In the genomic region with DNA sequence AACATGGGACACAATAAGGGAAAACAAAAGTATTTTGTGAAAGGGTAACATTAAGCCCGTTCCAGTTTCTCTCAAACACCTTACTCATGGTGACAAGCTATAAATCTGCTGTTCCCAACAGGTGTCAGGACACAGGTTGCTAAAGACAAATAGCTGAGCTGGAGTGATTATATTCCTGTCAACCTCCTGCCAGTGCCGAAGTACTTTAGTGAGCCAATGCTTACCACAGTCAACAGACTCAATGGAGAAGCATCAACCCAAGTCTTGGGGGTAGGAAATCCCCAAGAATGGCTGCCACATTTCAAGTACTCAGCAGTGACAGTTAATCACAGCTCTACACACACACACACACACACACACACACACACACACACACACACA, we compare ENCODE assay signal across 15 mouse cellular contexts.
DNase-seq lines count a peak whose midpoint lies in the region; ATAC-seq lines count a peak whose summit lies in the region.
"Had no signal": no experiment of that assay in that cellular context is flagged by ENCODE, and none has a peak within 500 bp of the region (broad histone marks: within the 10 kb centered on the region; RNA-seq: fewer than 3 reads in every experiment).

No protein-coding gene starts in this region.

- no peaks in the 10 kb centered on the region for H3K27me3 ChIP-seq in forebrain, embryonic 14.5 days (replicated peaks; ENCODE audit: control insufficient read depth, insufficient read depth, low read length)
- no peaks in the 10 kb centered on the region for H3K27me3 ChIP-seq in hindbrain, embryonic 10.5 days (ENCODE audit: insufficient read depth, poor library complexity, severe bottlenecking)
- peaks cover 27% of the 10 kb centered on the region for H3K27me3 ChIP-seq in midbrain, embryonic 10.5 days (ENCODE audit: low read depth, poor library complexity, severe bottlenecking)
- no peaks in the 10 kb centered on the region for H3K27me3 ChIP-seq in neural tube, embryonic 12.5 days (replicated peaks)
- H3K27me3 ChIP-seq: heart, embryonic 12.5 days; limb, embryonic 13.5 days; liver, embryonic 15.5 days had no signal

- H3K27ac ChIP-seq in forebrain, embryonic 14.5 days (ENCODE audit: low read depth, low read length), result peak overlapping the region; percentile 77
- H3K27ac ChIP-seq in hindbrain, embryonic 10.5 days, result peak overlapping the region; percentile 54; the same call in 1 of the 2 replicates
- peak overlapping the region; percentile 74 for H3K27ac ChIP-seq in midbrain, embryonic 10.5 days (replicated peaks)
- no peak overlapping the region for H3K27ac ChIP-seq in neural tube, embryonic 12.5 days
- H3K27ac ChIP-seq: kidney, postnatal 0 days; limb, embryonic 13.5 days; liver, embryonic 15.5 days had no signal

- H3K4me2 ChIP-seq in forebrain, embryonic 14.5 days (ENCODE audit: low read length), result 0 out of 2 replicates have a peak overlapping the region, but pooled peaks have one; percentile 2
- 0 out of 2 replicates have a peak overlapping the region, but pooled peaks have one; percentile 2 for H3K4me2 ChIP-seq in neural tube, embryonic 12.5 days (replicated peaks)
- H3K4me2 ChIP-seq: heart, embryonic 12.5 days; limb, embryonic 13.5 days; liver, embryonic 15.5 days had no signal

- WGBS in forebrain, embryonic 14.5 days, result 42% methylated on average over 2 of the region's 2 CpGs
- 68% methylated on average over 2 of the region's 2 CpGs for WGBS in hindbrain, embryonic 10.5 days
- WGBS in midbrain, embryonic 10.5 days, result 74% methylated on average over 2 of the region's 2 CpGs
- 19% methylated on average over 2 of the region's 2 CpGs for WGBS in neural tube, embryonic 12.5 days

- H3K9ac ChIP-seq in forebrain, embryonic 14.5 days (ENCODE audit: low read length), result no peak overlapping the region
- H3K9ac ChIP-seq in neural tube, embryonic 12.5 days, result no peak overlapping the region
- H3K9ac ChIP-seq: heart, embryonic 12.5 days; limb, embryonic 13.5 days; liver, embryonic 15.5 days had no signal

- no peak for DNase-seq in forebrain, embryonic 14.5 days (ENCODE audit: low spot score)
- no peak for DNase-seq in hindbrain, embryonic 10.5 days (ENCODE audit: low spot score)
- DNase-seq in midbrain, embryonic 10.5 days (ENCODE audit: low spot score), result no peak
- DNase-seq in lung, postnatal 25 days (ENCODE audit: low spot score), result no peak
- no peak for DNase-seq in heart, adult 8-10 months (ENCODE audit: low spot score)
- no peak for DNase-seq in natural killer cell, adult 2 months (ENCODE audit: low spot score in 2 of 2)
- DNase-seq: kidney, adult 11 months; thymus, postnatal 4 days had no signal

- H3K4me1 ChIP-seq in forebrain, embryonic 14.5 days (ENCODE audit: control insufficient read depth, insufficient read depth, low read length), result peaks cover 16% of the 10 kb centered on the region
- H3K4me1 ChIP-seq in hindbrain, embryonic 10.5 days (replicated peaks), result peaks cover 22% of the 10 kb centered on the region
- peaks cover 21% of the 10 kb centered on the region for H3K4me1 ChIP-seq in midbrain, embryonic 10.5 days
- H3K4me1 ChIP-seq in neural tube, embryonic 12.5 days, result peaks cover 9% of the 10 kb centered on the region; the same call in 1 of the 2 replicates
- H3K4me1 ChIP-seq: heart, embryonic 12.5 days; liver, embryonic 15.5 days had no signal

- no peaks in the 10 kb centered on the region for H3K36me3 ChIP-seq in forebrain, embryonic 14.5 days (ENCODE audit: control insufficient read depth, insufficient read depth, low read length)
- H3K36me3 ChIP-seq in hindbrain, embryonic 10.5 days, result no peaks in the 10 kb centered on the region
- no peaks in the 10 kb centered on the region for H3K36me3 ChIP-seq in midbrain, embryonic 10.5 days
- no peaks in the 10 kb centered on the region for H3K36me3 ChIP-seq in neural tube, embryonic 12.5 days
- H3K36me3 ChIP-seq: G1E; heart, embryonic 12.5 days; limb, embryonic 13.5 days; liver, embryonic 15.5 days had no signal

- H3K4me3 ChIP-seq in forebrain, embryonic 14.5 days (ENCODE audit: low read depth, low read length), result no peak overlapping the region
- H3K4me3 ChIP-seq in hindbrain, embryonic 10.5 days, result no peak overlapping the region
- no peak overlapping the region for H3K4me3 ChIP-seq in midbrain, embryonic 10.5 days
- H3K4me3 ChIP-seq in neural tube, embryonic 12.5 days, result no peak overlapping the region
- H3K4me3 ChIP-seq: heart, embryonic 12.5 days; limb, embryonic 13.5 days; liver, embryonic 15.5 days; myocyte had no signal

- no peaks in the 10 kb centered on the region for H3K9me3 ChIP-seq in forebrain, embryonic 14.5 days (replicated peaks; ENCODE audit: control insufficient read depth, low read length)
- H3K9me3 ChIP-seq in hindbrain, embryonic 10.5 days, result no peaks in the 10 kb centered on the region
- no peaks in the 10 kb centered on the region for H3K9me3 ChIP-seq in midbrain, embryonic 10.5 days (replicated peaks)
- no peaks in the 10 kb centered on the region for H3K9me3 ChIP-seq in neural tube, embryonic 12.5 days
- H3K9me3 ChIP-seq: G1E; heart, embryonic 12.5 days; limb, embryonic 13.5 days; liver, embryonic 15.5 days had no signal

- peak; percentile 45; the same call in 1 of the 2 replicates for ATAC-seq in forebrain, embryonic 14.5 days
- 0 out of 2 replicates have a peak, but pooled peaks have one; percentile 73 for ATAC-seq in neural tube, embryonic 12.5 days (ENCODE audit: low FRiP score, low read depth)
